Mouse (Mus musculus) liver, postnatal 0 days (tissue): ENCODE data around the gene Exoc2.

Source experiments
- CTCF ChIP-seq: sonication (generic); IDR thresholded peaks from 2 replicates; pipeline ENCODE4 v1.5.1; 2016; ENCODE audit warnings: antibody characterized with exemption, low read depth
- EP300 ChIP-seq: IDR thresholded peaks from 2 replicates; pipeline ENCODE4 v1.6.1; 2016; ENCODE audit warnings: antibody characterized with exemption, low read depth, mild to moderate bottlenecking

GRCm38 (mm10) chr13:30840700-30841099, 133.2 kb downstream of the Exoc2 start:
- TF ChIP-seq CTCF (no peak), EP300 (no peak)
